Mouse (Mus musculus) G1E (cell line): ENCODE data around the gene Hs6st3. TPM values are rescaled to one million over a fixed set of nuclear protein-coding genes. Genes with fewer than 3 reads are reported as not detected.

Experiments used
- ATAC-seq: 2 replicates; pipeline ENCODE4 v1.8.0; 2016; ENCODE audit warnings: mild to moderate bottlenecking; ENCODE audit not compliant: insufficient number of reproducible peaks, poor library complexity, low FRiP score, severe bottlenecking; ENCODE audit errors: extremely low read depth
- DNase-seq: peaks from one replicate; pipeline ENCODE4 v3.0.0; 2012; ENCODE audit warnings: low spot score
- H3K27me3 ChIP-seq: 2 replicates; pipeline ENCODE4 v1.6.1; 2012; ENCODE audit warnings: mild to moderate bottlenecking, low read length, inconsistent platforms; ENCODE audit not compliant: insufficient read depth
- H3K36me3 ChIP-seq: replicated peaks from 2 replicates; pipeline ENCODE3; 2012; ENCODE audit warnings: mild to moderate bottlenecking, inconsistent platforms
- H3K4me1 ChIP-seq: 2 replicates; pipeline ENCODE4 v1.6.1; 2012; ENCODE audit warnings: low read depth, low read length, inconsistent platforms, mixed read lengths; ENCODE audit not compliant: insufficient read depth
- H3K4me3 ChIP-seq: 2 replicates; pipeline ENCODE4 v1.5.1; 2012; ENCODE audit warnings: low read depth, mild to moderate bottlenecking, inconsistent platforms, low read length, moderate library complexity, mixed read lengths
- H3K9me3 ChIP-seq: replicated peaks from 2 replicates; pipeline ENCODE4 v1.6.1; 2012; ENCODE audit warnings: inconsistent platforms
- CTCF ChIP-seq: IDR thresholded peaks from 2 replicates; pipeline ENCODE4 v1.5.1; 2012; ENCODE audit warnings: low read depth, low read length, inconsistent platforms, mixed read lengths
- GATA1 ChIP-seq: IDR thresholded peaks from 2 replicates; pipeline ENCODE4 v1.6.1; 2012; ENCODE audit warnings: borderline replicate concordance, low read length, inconsistent platforms, mixed read lengths
- GATA2 ChIP-seq: IDR thresholded peaks from 2 replicates; pipeline ENCODE4 v1.6.1; 2012; ENCODE audit warnings: low read depth, low read length, inconsistent platforms, borderline replicate concordance
- POLR2AphosphoS5 ChIP-seq: IDR thresholded peaks from 2 replicates; pipeline ENCODE4 v1.6.1; 2012; ENCODE audit warnings: low read depth, low read length, inconsistent platforms; ENCODE audit not compliant: insufficient replicate concordance
- TAL1 ChIP-seq: conservative IDR thresholded peaks from 2 replicates; pipeline ENCODE4 v1.6.1; 2012; ENCODE audit warnings: low read depth, low read length, inconsistent platforms, mixed read lengths
- polyA plus RNA-seq: library from polyadenylated mRNA; stranded (reverse); fragments of >175 nt; gene quantifications from 2 replicates; pipeline ENCODE4 v1.2.3, GENCODE M21; 2012
- total RNA-seq, 2 experiments: library from RNA; stranded (forward) in 1 of 2; stranded (reverse) in 1 of 2; fragments of 200-1000 nt in 1 of 2; fragments of >200 nt in 1 of 2; fragmentation: Nextera tagmentation in 1 of 2; gene quantifications; 2 replicates each; pipeline ENCODE4 v1.2.3; 2014 to 2017

The Hs6st3 gene
- total and polyA plus RNA-seq, 3 experiments, result 0.11 TPM; not detected in 2

DNA sequence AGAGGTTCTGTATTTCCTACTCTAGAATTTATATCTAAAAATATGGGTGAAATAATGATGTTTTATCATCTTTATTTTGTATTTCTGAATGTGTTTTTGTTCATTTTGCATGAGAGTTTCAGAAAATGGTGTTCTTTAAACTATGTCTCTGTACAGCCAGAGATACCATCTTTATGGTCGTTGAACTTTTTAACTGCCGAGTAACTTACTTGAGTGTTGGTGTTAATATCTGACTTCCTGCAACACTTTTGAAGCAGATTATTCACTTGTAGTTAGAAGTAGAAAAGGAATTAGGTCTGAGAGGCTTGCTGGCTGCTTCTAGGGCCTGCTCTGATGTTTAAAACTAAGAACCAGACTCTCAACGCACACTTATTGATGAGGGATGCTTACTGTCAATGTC, 576.6 kb downstream of the Hs6st3 start:
- no peaks in the 10 kb centered on the region for H3K27me3 ChIP-seq
- H3K36me3 ChIP-seq, result no peaks in the 10 kb centered on the region
- TF ChIP-seq GATA2 (no peak), TAL1 (no peak), GATA1 (no peak), POLR2AphosphoS5 (no peak), CTCF (no peak)
- no peaks in the 10 kb centered on the region; the same call in 1 of the 2 replicates for H3K4me1 ChIP-seq
- no peak overlapping the region for H3K4me3 ChIP-seq
- ATAC-seq (no peak), DNase-seq (no peak)
- peaks cover 56% of the 10 kb centered on the region for H3K9me3 ChIP-seq

DNA sequence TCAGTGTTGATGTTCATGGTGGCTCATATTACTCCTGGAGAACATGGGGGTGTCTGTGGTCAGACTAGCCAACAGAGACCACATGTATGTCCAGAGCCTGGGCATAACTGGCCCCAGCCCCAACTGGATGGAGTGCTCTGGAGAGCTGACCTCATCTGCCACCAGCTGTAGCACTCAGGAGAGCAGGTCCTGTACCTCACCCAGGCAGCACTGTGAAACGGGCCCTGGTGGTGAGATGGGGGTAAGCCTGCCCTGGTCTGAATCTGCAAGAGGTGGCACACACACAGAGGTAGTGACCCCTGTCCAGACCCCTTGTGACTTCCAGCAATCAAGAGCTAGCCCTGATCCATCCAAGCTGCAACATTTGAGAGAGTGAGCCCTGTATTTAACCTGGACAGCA, 579.2 kb downstream of the Hs6st3 start:
- Histone ChIP-seq H3K36me3 (no peaks in the 10 kb centered on the region), H3K4me1 (no peaks in the 10 kb centered on the region; the same call in 1 of the 2 replicates), H3K27me3 (no peaks in the 10 kb centered on the region), H3K9me3 (peaks cover 61% of the 10 kb centered on the region), H3K4me3 (no peak overlapping the region)
- DNase-seq, result no peak
- no peak for ATAC-seq
- TF ChIP-seq GATA2, result no peak
- TF ChIP-seq GATA1, result no peak
- TF ChIP-seq CTCF, result no peak
- TF ChIP-seq TAL1, result no peak
- no peak for TF ChIP-seq POLR2AphosphoS5

DNA sequence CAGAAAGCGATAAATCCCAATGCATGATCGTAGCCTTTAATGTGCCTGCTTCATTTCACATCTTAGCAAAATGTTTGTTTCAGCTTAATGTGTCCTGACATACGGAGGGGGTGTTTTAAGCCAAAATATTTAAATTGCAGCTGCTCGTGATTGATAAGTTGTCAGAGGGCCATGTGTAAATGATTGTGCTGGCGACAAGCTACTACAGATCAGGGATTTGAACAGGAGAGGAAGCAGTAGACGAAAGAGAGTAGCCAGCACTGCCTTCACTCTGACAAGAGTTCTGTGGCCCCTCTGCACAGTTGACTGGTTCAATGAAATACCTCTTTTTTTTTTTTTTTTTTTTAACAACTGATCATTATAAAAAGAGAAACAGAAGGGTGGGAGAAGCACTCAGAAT, 587.0 kb downstream of the Hs6st3 start:
- Histone ChIP-seq H3K9me3 (peaks cover 39% of the 10 kb centered on the region), H3K27me3 (no peaks in the 10 kb centered on the region), H3K4me3 (no peak overlapping the region), H3K4me1 (no peaks in the 10 kb centered on the region), H3K36me3 (no peaks in the 10 kb centered on the region)
- TF ChIP-seq GATA1, result no peak
- ATAC-seq, result no peak
- DNase-seq, result no peak

DNA sequence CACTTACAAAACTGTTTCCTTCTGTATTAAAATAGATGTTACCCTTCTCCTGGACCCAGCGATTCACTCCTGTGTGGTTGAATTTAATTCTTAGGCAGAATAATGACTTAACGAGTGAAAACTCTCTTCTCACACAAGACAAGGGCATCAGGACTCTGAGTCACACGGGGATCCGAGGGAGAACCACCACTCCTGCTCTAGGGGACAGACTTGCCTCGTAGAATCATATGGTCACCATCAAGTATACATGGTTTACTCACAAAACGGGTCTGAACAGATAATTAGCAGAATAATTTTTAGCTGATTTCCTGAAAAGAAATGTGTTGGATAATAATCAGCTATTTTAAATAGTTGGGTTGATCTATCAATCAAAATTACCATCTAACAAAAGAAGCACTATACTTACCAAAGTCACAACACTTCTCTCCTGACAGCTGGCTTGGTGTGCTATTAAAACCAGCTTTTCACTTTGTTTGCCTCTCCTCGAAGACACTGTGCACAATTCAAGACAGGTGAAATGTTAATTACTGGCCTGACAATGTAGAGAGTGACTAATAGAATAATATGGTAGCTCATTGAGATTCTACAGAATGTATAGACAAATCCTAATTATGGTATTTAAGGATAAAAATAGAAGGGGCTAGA, 593.4 kb downstream of the Hs6st3 start:
- peaks cover 48% of the 10 kb centered on the region for H3K9me3 ChIP-seq
- H3K27me3 ChIP-seq, result no peaks in the 10 kb centered on the region
- H3K36me3 ChIP-seq, result no peaks in the 10 kb centered on the region
- no peak overlapping the region for H3K4me3 ChIP-seq
- DNase-seq (no peak), ATAC-seq (no peak)
- TF ChIP-seq GATA2 (no peak), CTCF (no peak)
- H3K4me1 ChIP-seq, result no peaks in the 10 kb centered on the region

DNA sequence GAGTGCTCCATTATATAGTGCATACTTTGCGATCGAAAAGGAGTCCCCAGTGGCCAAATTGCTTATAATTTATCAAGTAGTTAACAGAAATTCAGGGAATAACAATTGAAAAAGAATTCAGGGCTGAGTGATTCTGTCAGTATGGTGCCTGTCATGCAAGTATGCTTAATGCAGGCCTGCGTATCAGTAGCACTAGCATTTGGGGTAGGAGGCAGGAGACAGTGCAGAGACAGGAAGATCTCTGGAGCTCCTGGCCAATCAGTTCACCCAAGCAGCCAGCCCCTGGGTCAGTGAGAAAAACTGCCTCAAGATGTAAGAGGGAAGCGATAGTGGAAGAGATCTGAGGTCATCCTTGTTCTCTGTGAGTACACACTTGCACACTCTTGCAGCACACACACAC, 594.1 kb downstream of the Hs6st3 start:
- no peak for TF ChIP-seq GATA1
- TF ChIP-seq POLR2AphosphoS5, result no peak
- no peak for DNase-seq

DNA sequence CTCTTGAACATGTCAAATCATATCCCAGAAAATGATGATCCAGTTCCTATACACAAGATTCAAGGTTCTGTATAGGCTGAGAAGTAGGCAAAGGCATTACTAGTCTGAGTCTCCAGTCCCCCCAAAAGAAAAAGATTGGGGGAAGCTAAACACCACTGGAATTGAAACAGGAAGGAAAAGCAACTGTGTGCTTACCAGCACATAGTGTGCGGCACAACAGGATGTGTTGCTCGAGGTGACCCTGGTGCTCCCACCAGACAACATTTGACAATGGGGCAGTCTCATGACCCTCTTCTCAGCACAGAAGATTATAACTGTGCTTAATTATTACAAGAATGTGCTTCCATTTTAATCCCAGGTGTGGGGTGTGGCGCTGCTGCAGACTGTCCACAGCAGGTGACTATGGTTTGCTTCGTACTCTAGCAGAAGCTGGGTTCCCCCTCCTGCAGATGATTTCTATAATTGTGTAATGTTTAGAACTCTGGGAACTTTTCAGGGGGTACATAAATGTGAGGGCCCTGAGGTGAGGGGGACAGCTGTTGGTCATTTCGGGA, 599.3 kb downstream of the Hs6st3 start:
- Histone ChIP-seq H3K27me3 (no peaks in the 10 kb centered on the region), H3K36me3 (no peaks in the 10 kb centered on the region), H3K4me1 (no peaks in the 10 kb centered on the region), H3K4me3 (no peak overlapping the region), H3K9me3 (peaks cover 60% of the 10 kb centered on the region)
- DNase-seq, result no peak
- no peak for ATAC-seq
- no peak for TF ChIP-seq TAL1
- no peak for TF ChIP-seq CTCF
- TF ChIP-seq GATA2, result no peak
- no peak for TF ChIP-seq POLR2AphosphoS5
- no peak for TF ChIP-seq GATA1

More for the DNA sequence above, 594.1 kb downstream of the Hs6st3 start:
- no peaks in the 10 kb centered on the region for H3K4me1 ChIP-seq
- peaks cover 52% of the 10 kb centered on the region for H3K9me3 ChIP-seq
- H3K36me3 ChIP-seq, result no peaks in the 10 kb centered on the region
- ATAC-seq, result no peak
- H3K27me3 ChIP-seq, result no peaks in the 10 kb centered on the region
- H3K4me3 ChIP-seq, result no peak overlapping the region

DNA sequence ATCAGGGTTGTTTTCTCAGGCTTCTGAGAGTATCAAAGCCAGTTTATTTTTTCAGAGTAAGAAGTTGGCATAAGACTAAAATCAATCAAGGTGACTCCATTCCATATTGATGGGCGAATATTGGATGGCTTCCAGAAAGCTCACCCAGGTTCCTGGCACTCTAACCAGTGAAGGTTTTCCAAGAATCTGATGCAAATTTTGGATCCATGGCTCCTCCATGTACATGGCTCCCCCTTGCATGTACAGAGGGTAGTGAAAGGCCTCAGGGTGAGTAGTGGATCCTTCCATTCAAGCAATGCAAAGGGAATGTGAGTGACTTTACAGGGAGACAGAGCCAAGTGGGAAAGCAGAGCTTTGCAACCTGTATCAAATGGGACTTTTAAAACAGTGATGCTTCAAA, 603.6 kb downstream of the Hs6st3 start:
- Histone ChIP-seq H3K27me3 (no peaks in the 10 kb centered on the region), H3K36me3 (no peaks in the 10 kb centered on the region), H3K4me3 (no peak overlapping the region), H3K4me1 (no peaks in the 10 kb centered on the region), H3K9me3 (peaks cover 40% of the 10 kb centered on the region)
- ATAC-seq (no peak), DNase-seq (no peak)
- TF ChIP-seq TAL1 (no peak), POLR2AphosphoS5 (no peak), CTCF (no peak), GATA1 (no peak), GATA2 (no peak)
